Mouse (Mus musculus): ENCODE measurements around the gene Ifitm1. TPM values are rescaled to one million over a fixed set of nuclear protein-coding genes. Genes with fewer than 3 reads are reported as not detected.

Gene Ifitm1
- polyA plus RNA-seq (2017; shearing (Covaris generic)): not detected

GRCm38 (mm10) chr7:140966921-140967320 is at the start of gene Ifitm1:
TSS of gene Ifitm1 (plus strand) at chr7:140967221.

GRCm38 (mm10) chr7:140920418-140921029 is 46.5 kb upstream of the Ifitm1 start, which contains the start of gene Nlrp6:
TSS of gene Nlrp6 (plus strand) at chr7:140920902.

GRCm38 (mm10) chr7:140941222-140942051 is 25.6 kb upstream of the Ifitm1 start, which contains the start of gene Pgghg:
TSS of gene Pgghg (plus strand) at chr7:140941391.

GRCm38 (mm10) chr7:140949824-140950530 is 17.0 kb upstream of the Ifitm1 start, which contains the start of gene Ifitm5:
TSS of gene Ifitm5 (minus strand) at chr7:140950291.

GRCm38 (mm10) chr7:140955758-140956555 is 11.1 kb upstream of the Ifitm1 start, which contains the start of the genes Gm45717 and Ifitm2:
TSS of gene Gm45717 (minus strand) at chr7:140955937.
TSS of gene Ifitm2 (minus strand) at chr7:140955987.

GRCm38 (mm10) chr7:141010593-141010992 is 43.6 kb downstream of the Ifitm1 start, which contains the start of gene Ifitm3:
TSS of gene Ifitm3 (minus strand) at chr7:141010770.

GRCm38 (mm10) chr7:141017824-141018223 is 50.8 kb downstream of the Ifitm1 start, which contains the start of gene Ifitm6:
TSS of gene Ifitm6 (minus strand) at chr7:141017924.

Other genes starting within 250 kb of the Ifitm1 start
- gene Cyp2e1, start 203.5 kb upstream of the Ifitm1 start, polyA plus RNA-seq (2017; shearing (Covaris generic)): not detected
- gene Syce1, start 179.4 kb upstream of the Ifitm1 start, polyA plus RNA-seq (2017; shearing (Covaris generic)): 0.84 TPM
- gene Zfp941, start 145.0 kb upstream of the Ifitm1 start, polyA plus RNA-seq (2017; shearing (Covaris generic)): 0.20 TPM
- gene Urah, start 132.2 kb upstream of the Ifitm1 start, polyA plus RNA-seq (2017; shearing (Covaris generic)): not detected
- gene Scgb1c1, start 121.7 kb upstream of the Ifitm1 start, polyA plus RNA-seq (2017; shearing (Covaris generic)): not detected
- gene Odf3, start 119.4 kb upstream of the Ifitm1 start, polyA plus RNA-seq (2017; shearing (Covaris generic)): 0.16 TPM
- gene Gm45785, start 110.9 kb upstream of the Ifitm1 start, polyA plus RNA-seq (2017; shearing (Covaris generic)): not detected
- 134 TPM for gene Ric8a, start 110.3 kb upstream of the Ifitm1 start, polyA plus RNA-seq (2017; shearing (Covaris generic))
- gene Bet1l, start 109.6 kb upstream of the Ifitm1 start, polyA plus RNA-seq (2017; shearing (Covaris generic)): 43.1 TPM
- gene Psmd13, start 85.3 kb upstream of the Ifitm1 start, polyA plus RNA-seq (2017; shearing (Covaris generic)): 199 TPM
- 8.4 TPM for gene Sirt3, start 84.9 kb upstream of the Ifitm1 start, polyA plus RNA-seq (2017; shearing (Covaris generic))
- gene Cox8b, start 66.8 kb upstream of the Ifitm1 start, polyA plus RNA-seq (2017; shearing (Covaris generic)): not detected
- gene Nlrp6, start 46.3 kb upstream of the Ifitm1 start, polyA plus RNA-seq (2017; shearing (Covaris generic)): not detected
- gene Pgghg, start 25.8 kb upstream of the Ifitm1 start, polyA plus RNA-seq (2017; shearing (Covaris generic)): 34.4 TPM
- 0.48 TPM for gene Ifitm5, start 16.9 kb upstream of the Ifitm1 start, polyA plus RNA-seq (2017; shearing (Covaris generic))
- gene Gm45717, start 11.3 kb upstream of the Ifitm1 start, polyA plus RNA-seq (2017; shearing (Covaris generic)): not detected
- gene Ifitm2, start 11.2 kb upstream of the Ifitm1 start, polyA plus RNA-seq (2017; shearing (Covaris generic)): 16.6 TPM
- gene Ifitm3, start 43.5 kb downstream of the Ifitm1 start, polyA plus RNA-seq (2017; shearing (Covaris generic)): 8.0 TPM
- 0.28 TPM for gene Ifitm6, start 50.7 kb downstream of the Ifitm1 start, polyA plus RNA-seq (2017; shearing (Covaris generic))
- not detected for gene Gm17387, start 61.9 kb downstream of the Ifitm1 start, polyA plus RNA-seq (2017; shearing (Covaris generic))
- 10.0 TPM for gene B4galnt4, start 93.9 kb downstream of the Ifitm1 start, polyA plus RNA-seq (2017; shearing (Covaris generic))
- gene Pkp3, start 111.0 kb downstream of the Ifitm1 start, polyA plus RNA-seq (2017; shearing (Covaris generic)): 286 TPM
- 209 TPM for gene Sigirr, start 133.4 kb downstream of the Ifitm1 start, polyA plus RNA-seq (2017; shearing (Covaris generic))
- gene Ano9, start 150.6 kb downstream of the Ifitm1 start, polyA plus RNA-seq (2017; shearing (Covaris generic)): not detected
- 22.4 TPM for gene Ptdss2, start 155.2 kb downstream of the Ifitm1 start, polyA plus RNA-seq (2017; shearing (Covaris generic))
- gene Rnh1, start 205.6 kb downstream of the Ifitm1 start, polyA plus RNA-seq (2017; shearing (Covaris generic)): 116 TPM
- gene Hras, start 226.8 kb downstream of the Ifitm1 start, polyA plus RNA-seq (2017; shearing (Covaris generic)): 49.3 TPM
- 2.7 TPM for gene Lrrc56, start 226.9 kb downstream of the Ifitm1 start, polyA plus RNA-seq (2017; shearing (Covaris generic))
- gene Lmntd2, start 246.9 kb downstream of the Ifitm1 start, polyA plus RNA-seq (2017; shearing (Covaris generic)): 12.6 TPM
- gene Rassf7, start 248.6 kb downstream of the Ifitm1 start, polyA plus RNA-seq (2017; shearing (Covaris generic)): 21.9 TPM